Mouse (Mus musculus) hindbrain, embryonic 14.5 days (tissue): Measurements from ENCODE around the gene Cenpm. TPM values are rescaled to one million over a fixed set of nuclear protein-coding genes. Genes with fewer than 3 reads are reported as not detected.

Experiments
- ATAC-seq: fragments of 200-750 bp; cut with Nextera tagmentation; 2 replicates; pipeline ENCODE4 v1.8.0; 2017; ENCODE audit warnings: moderate number of reproducible peaks, mild to moderate bottlenecking, moderate TSS enrichment, moderate library complexity; ENCODE audit not compliant: low FRiP score
- DNase-seq: peaks from one replicate; pipeline ENCODE4 v3.0.0-alpha.2; 2015; ENCODE audit warnings: low spot score
- H3K27ac ChIP-seq: fragments of 300-500 bp; sonication (generic); 2 replicates; pipeline ENCODE4 v1.5.1; 2014; ENCODE audit warnings: mild to moderate bottlenecking, moderate library complexity
- H3K27me3 ChIP-seq: fragments of 300-500 bp; sonication (generic); 2 replicates; pipeline ENCODE4 v1.6.1; 2014; ENCODE audit warnings: mild to moderate bottlenecking, low read length, mixed read lengths; ENCODE audit not compliant: control insufficient read depth, insufficient read depth
- H3K36me3 ChIP-seq: fragments of 300-500 bp; sonication (generic); replicated peaks from 2 replicates; pipeline ENCODE4 v1.6.1; 2014; ENCODE audit not compliant: control insufficient read depth, insufficient read depth
- H3K4me1 ChIP-seq: fragments of 300-500 bp; sonication (generic); replicated peaks from 2 replicates; pipeline ENCODE4 v1.6.1; 2014; ENCODE audit warnings: antibody characterized with exemption, low read length, mixed read lengths; ENCODE audit not compliant: control insufficient read depth, insufficient read depth
- H3K4me2 ChIP-seq: fragments of 300-500 bp; sonication (generic); replicated peaks from 2 replicates; pipeline ENCODE4 v1.6.1; 2014; ENCODE audit warnings: mild to moderate bottlenecking, moderate library complexity
- H3K4me3 ChIP-seq: fragments of 300-500 bp; sonication (generic); replicated peaks from 2 replicates; pipeline ENCODE4 v1.5.1; 2014; ENCODE audit warnings: mild to moderate bottlenecking, low read length
- H3K9ac ChIP-seq: fragments of 300-500 bp; sonication (generic); 2 replicates; pipeline ENCODE4 v1.6.1; 2014
- H3K9me3 ChIP-seq: fragments of 300-500 bp; sonication (generic); 2 replicates; pipeline ENCODE4 v1.6.1; 2016; ENCODE audit warnings: low read length; ENCODE audit not compliant: control insufficient read depth
- WGBS: fragments of 180-500 bp; shearing (Covaris S2); extraction: QIAGEN DNeasy Blood & Tissue Kit; methylation state at CpG from one replicate; pipeline ENCODE4 v1.1.7; 2014; 5-methylcytosine and 5-hydroxymethylcytosine counted together
- polyA plus RNA-seq: library from polyadenylated mRNA; unstranded; fragments of >200 nt; fragmentation: Nextera tagmentation; extraction: Ambion mirVana; gene quantifications from 2 replicates; pipeline ENCODE4 v1.2.1, GENCODE M21; 2014

The Cenpm gene
- polyA plus RNA-seq, 1 experiment from 2014 or later: 18.0 TPM

- no peak for ATAC-seq
Measured at GRCm38 (mm10) chr15:82196300-82196699, 48.2 kb downstream of the Cenpm start.

GRCm38 (mm10) chr15:82192617-82193016, 51.9 kb downstream of the Cenpm start:
- WGBS: 77% methylated on average over 8 of the region's 8 CpGs
- peaks cover 94% of the 10 kb centered on the region for H3K36me3 ChIP-seq
- H3K27ac ChIP-seq: no peak overlapping the region
- no peaks in the 10 kb centered on the region for H3K27me3 ChIP-seq
- H3K4me3 ChIP-seq: no peak overlapping the region
- H3K4me2 ChIP-seq: no peak overlapping the region
- no peak for ATAC-seq
- H3K4me1 ChIP-seq: no peaks in the 10 kb centered on the region
- no peak overlapping the region for H3K9ac ChIP-seq
- DNase-seq: no peak
- H3K9me3 ChIP-seq: no peaks in the 10 kb centered on the region

More at GRCm38 (mm10) chr15:82196300-82196699, 48.2 kb downstream of the Cenpm start:
- H3K27ac ChIP-seq: no peak overlapping the region
- H3K4me2 ChIP-seq: no peak overlapping the region
- 81% methylated on average over 12 of the region's 12 CpGs for WGBS
- DNase-seq: no peak
- no peak overlapping the region for H3K9ac ChIP-seq
- H3K4me3 ChIP-seq: no peak overlapping the region
- peaks cover 95% of the 10 kb centered on the region for H3K36me3 ChIP-seq
- no peaks in the 10 kb centered on the region for H3K9me3 ChIP-seq
- no peaks in the 10 kb centered on the region for H3K27me3 ChIP-seq
- no peaks in the 10 kb centered on the region for H3K4me1 ChIP-seq

- Histone ChIP-seq H3K9me3 (no peaks in the 10 kb centered on the region), H3K27me3 (no peaks in the 10 kb centered on the region), H3K36me3 (peaks cover 94% of the 10 kb centered on the region), H3K4me3 (no peak overlapping the region), H3K27ac (no peak overlapping the region), H3K4me1 (no peaks in the 10 kb centered on the region), H3K9ac (no peak overlapping the region), H3K4me2 (no peak overlapping the region)
- ATAC-seq: no peak
- peak; percentile 50 for DNase-seq
- 90% methylated on average over 10 of the region's 10 CpGs for WGBS
Measured at GRCm38 (mm10) chr15:82188481-82189240, 55.9 kb downstream of the Cenpm start.

- H3K36me3 ChIP-seq: peaks cover 94% of the 10 kb centered on the region
- H3K4me3 ChIP-seq: no peak overlapping the region
- H3K4me1 ChIP-seq: no peaks in the 10 kb centered on the region
- H3K27me3 ChIP-seq: no peaks in the 10 kb centered on the region
- H3K9ac ChIP-seq: no peak overlapping the region
- no peak for DNase-seq
- H3K27ac ChIP-seq: no peak overlapping the region
- no peak overlapping the region for H3K4me2 ChIP-seq
- no peaks in the 10 kb centered on the region for H3K9me3 ChIP-seq
- 100% methylated on average over 1 of the region's 1 CpGs for WGBS
- no peak for ATAC-seq
Measured at GRCm38 (mm10) chr15:82187924-82188323, 56.6 kb downstream of the Cenpm start.

- Histone ChIP-seq H3K4me2 (no peak overlapping the region), H3K36me3 (peaks cover 94% of the 10 kb centered on the region), H3K4me3 (no peak overlapping the region), H3K4me1 (no peaks in the 10 kb centered on the region), H3K27ac (no peak overlapping the region), H3K27me3 (no peaks in the 10 kb centered on the region), H3K9me3 (no peaks in the 10 kb centered on the region), H3K9ac (no peak overlapping the region)
- no peak for DNase-seq
- 89% methylated on average over 4 of the region's 4 CpGs for WGBS
- ATAC-seq: no peak
Measured at GRCm38 (mm10) chr15:82187401-82187800, 57.1 kb downstream of the Cenpm start.

GRCm38 (mm10) chr15:82186931-82187330, 57.6 kb downstream of the Cenpm start:
- 93% methylated on average over 5 of the region's 5 CpGs for WGBS

GRCm38 (mm10) chr15:82186131-82186530, 58.4 kb downstream of the Cenpm start:
- WGBS: 80% methylated on average over 14 of the region's 14 CpGs
- no peaks in the 10 kb centered on the region for H3K4me1 ChIP-seq
- ATAC-seq: no peak

More at GRCm38 (mm10) chr15:82186931-82187330, 57.6 kb downstream of the Cenpm start:
- H3K9me3 ChIP-seq: no peaks in the 10 kb centered on the region
- peaks cover 94% of the 10 kb centered on the region for H3K36me3 ChIP-seq
- no peak for ATAC-seq
- no peak overlapping the region for H3K4me3 ChIP-seq
- no peak overlapping the region for H3K4me2 ChIP-seq
- H3K9ac ChIP-seq: no peak overlapping the region
- H3K4me1 ChIP-seq: no peaks in the 10 kb centered on the region
- H3K27ac ChIP-seq: no peak overlapping the region
- DNase-seq: no peak
- H3K27me3 ChIP-seq: no peaks in the 10 kb centered on the region

GRCm38 (mm10) chr15:82185062-82185783, 59.3 kb downstream of the Cenpm start:
- DNase-seq (no peak), ATAC-seq (no peak)
- Histone ChIP-seq H3K27me3 (no peaks in the 10 kb centered on the region), H3K9ac (no peak overlapping the region), H3K4me2 (no peak overlapping the region), H3K4me1 (no peaks in the 10 kb centered on the region), H3K4me3 (no peak overlapping the region), H3K27ac (no peak overlapping the region), H3K9me3 (no peaks in the 10 kb centered on the region), H3K36me3 (peaks cover 99% of the 10 kb centered on the region)
- 88% methylated on average over 14 of the region's 14 CpGs for WGBS

More at GRCm38 (mm10) chr15:82186131-82186530, 58.4 kb downstream of the Cenpm start:
- Histone ChIP-seq H3K4me3 (no peak overlapping the region), H3K9me3 (no peaks in the 10 kb centered on the region), H3K4me2 (no peak overlapping the region), H3K9ac (no peak overlapping the region), H3K36me3 (peaks cover 98% of the 10 kb centered on the region), H3K27me3 (no peaks in the 10 kb centered on the region), H3K27ac (no peak overlapping the region)
- no peak for DNase-seq

- 92% methylated on average over 10 of the region's 10 CpGs for WGBS
- Histone ChIP-seq H3K27me3 (no peaks in the 10 kb centered on the region), H3K36me3 (peaks cover 99% of the 10 kb centered on the region), H3K9ac (no peak overlapping the region), H3K27ac (no peak overlapping the region), H3K9me3 (no peaks in the 10 kb centered on the region), H3K4me1 (no peaks in the 10 kb centered on the region), H3K4me3 (no peak overlapping the region), H3K4me2 (no peak overlapping the region)
- DNase-seq (no peak), ATAC-seq (no peak)
Measured at GRCm38 (mm10) chr15:82184656-82185055, 59.9 kb downstream of the Cenpm start.
